Mouse (Mus musculus) layer of hippocampus, postnatal 10 days (tissue): ENCODE measurements around the gene Eif4a1. TPM values are rescaled to one million over a fixed set of nuclear protein-coding genes. Genes with fewer than 3 reads are reported as not detected.
A peak's percentile ranks its signal among the peaks of the same experiment; 100 is the strongest.
"Not testable (repeated sequence)": the region's sequence is repeated elsewhere in the genome, so short reads cannot be mapped to it uniquely, and the experiment has no call there.

ENCODE experiments used
- DNase-seq, 2 experiments: peaks; one replicate each; pipeline ENCODE4 v3.0.0; 2021; ENCODE audit warnings: low spot score in 2 of 2
- total RNA-seq, 2 experiments: library from RNA; stranded (reverse); gene quantifications; 2 replicates each; pipeline ENCODE4 v1.2.3; 2021

The Eif4a1 gene
- total RNA-seq, 2 experiments from 2014 or later: 492 to 501 TPM

DNA sequence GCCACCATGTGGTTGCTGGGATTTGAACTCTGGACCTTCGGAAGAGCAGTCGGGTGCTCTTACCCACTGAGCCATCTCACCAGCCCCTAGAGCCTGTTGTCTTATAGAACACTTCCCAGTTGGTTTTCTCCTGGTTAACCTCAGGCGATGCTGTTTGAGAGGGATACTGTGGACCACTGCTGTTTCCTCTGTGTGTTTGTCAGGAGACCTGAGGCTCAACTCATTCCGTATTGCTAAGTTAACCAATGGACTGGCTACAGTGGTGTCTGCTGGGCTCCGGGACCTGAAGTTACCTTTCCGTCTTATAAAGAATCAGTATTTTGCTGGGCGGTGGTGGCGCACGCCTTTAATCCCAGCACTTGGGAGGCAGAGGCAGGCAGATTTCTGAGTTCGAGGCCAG is 30.7 kb upstream of the Eif4a1 start:
- not testable (repeated sequence) for DNase-seq

DNA sequence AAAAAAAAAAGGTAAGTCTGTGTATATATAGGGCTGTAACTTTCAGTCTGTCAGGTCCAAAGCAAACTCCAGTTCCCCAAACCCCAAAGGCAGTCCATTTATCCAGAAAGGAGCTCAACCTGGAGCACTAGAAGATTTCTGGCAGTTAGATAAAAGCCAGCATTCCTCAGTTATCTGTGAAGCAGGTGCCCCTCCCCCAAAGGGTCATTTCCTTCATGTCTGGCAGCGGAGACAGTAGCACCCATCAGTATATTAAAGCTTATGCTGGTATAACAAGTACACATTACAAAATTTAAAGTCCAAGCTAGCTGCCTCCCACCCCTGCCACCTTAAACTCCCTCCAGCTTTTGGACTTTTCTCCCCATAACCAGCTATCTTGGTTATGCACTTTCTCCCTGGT is 27.4 kb upstream of the Eif4a1 start:
- DNase-seq: no peak

GRCm38 (mm10) chr11:69698574-69698973 is 26.4 kb upstream of the Eif4a1 start:
- DNase-seq: no peak

- DNase-seq: no peak
These were observed 25.2 kb upstream of the Eif4a1 start for GRCm38 (mm10) chr11:69697396-69697795.

DNA sequence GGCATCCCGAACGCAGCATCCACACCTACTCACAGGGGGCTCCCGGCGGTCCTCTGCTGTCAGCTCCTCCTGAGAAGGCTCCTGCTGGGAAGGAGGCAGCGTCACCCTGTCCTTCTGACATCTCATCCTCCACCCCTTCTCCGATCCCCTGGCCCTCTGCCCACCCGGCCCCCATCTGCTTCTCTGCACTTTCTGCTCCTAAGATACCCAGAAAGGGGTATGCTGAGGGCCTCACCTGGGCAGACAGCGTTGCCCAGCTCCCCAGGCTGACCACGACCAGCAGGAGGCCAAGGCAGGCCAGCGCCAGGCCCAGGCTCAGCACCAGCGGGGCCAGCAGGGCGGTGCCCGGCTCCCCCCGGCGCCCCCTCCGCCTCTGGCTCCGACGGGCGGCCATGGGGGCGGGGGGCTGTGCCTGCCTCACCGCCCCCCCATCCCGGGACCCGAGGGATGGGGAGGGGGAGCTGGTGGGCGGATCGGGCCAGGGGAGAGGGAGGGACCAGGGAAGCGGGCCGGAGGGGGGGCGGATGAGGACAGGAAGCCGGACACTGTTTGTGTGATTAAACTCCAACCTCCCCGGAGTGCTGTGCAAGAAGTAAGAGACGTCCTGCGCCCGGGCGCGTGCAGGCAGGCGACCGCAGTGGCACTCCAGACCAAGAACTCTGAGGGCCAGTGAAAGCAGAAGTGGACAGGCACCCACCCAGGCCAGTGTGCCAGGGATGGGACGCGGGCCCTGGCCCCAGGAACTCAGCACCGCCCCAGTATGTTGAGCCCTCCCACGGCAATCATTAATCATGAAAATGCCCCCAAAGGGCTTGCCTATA is 23.3 kb upstream of the Eif4a1 start, which contains the start of the genes Tnfsf12 and Tnfsfm13:
Gene Tnfsf12 (minus strand): TSS at position 489 of the 821 bp plus-strand sequence.
Gene Tnfsfm13 (minus strand): TSS at position 738 of the 821 bp plus-strand sequence.
- peak; percentile 49 to 61 for DNase-seq

DNA sequence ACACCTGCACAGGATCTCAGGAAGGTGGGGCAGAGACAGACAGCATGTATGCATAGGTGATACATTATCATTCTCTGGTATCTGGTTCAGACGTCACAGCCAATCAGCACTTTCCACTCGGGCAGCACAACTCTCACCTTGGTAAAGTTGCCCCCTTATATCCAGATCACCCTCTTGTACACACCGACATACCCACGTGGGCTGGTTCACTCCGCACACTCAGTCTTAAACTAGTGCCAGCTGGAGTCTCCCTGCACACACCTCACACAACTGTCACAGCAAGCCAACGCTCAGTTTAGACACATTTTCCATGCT is 22.8 kb upstream of the Eif4a1 start:
- DNase-seq: no peak

GRCm38 (mm10) chr11:69693421-69693965 is 21.3 kb upstream of the Eif4a1 start:
- DNase-seq: no peak

GRCm38 (mm10) chr11:69692863-69693262 is 20.6 kb upstream of the Eif4a1 start:
- DNase-seq: no peak

GRCm38 (mm10) chr11:69692196-69692811 is 20.1 kb upstream of the Eif4a1 start:
- DNase-seq: no peak

- no peak for DNase-seq
These were observed 17.7 kb upstream of the Eif4a1 start for GRCm38 (mm10) chr11:69689891-69690290.

DNA sequence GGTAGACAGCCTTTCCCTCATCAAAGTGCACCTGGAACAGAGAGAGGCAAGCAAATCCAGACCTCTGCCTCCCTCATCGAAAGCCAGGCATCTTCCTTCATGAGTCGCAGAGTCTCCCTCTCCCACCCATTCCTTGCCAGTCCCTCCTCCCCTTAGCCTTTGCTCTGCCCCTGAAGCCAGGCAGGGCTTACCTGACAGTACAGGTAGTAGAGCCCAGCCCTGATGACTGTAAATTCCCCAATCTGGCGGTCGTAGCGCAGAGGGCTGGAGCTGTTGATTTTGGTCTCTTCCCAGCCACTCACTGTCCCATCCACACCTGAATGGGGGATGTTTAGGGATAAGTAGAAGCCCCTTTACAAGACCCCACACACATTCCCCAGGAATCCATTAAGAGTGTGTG is 14.8 kb upstream of the Eif4a1 start:
- DNase-seq: no peak

- DNase-seq: peak in 1 of 2 experiments; percentile 71
These were observed 14.2 kb upstream of the Eif4a1 start for GRCm38 (mm10) chr11:69686377-69686776.

- DNase-seq: peak in 1 of 2 experiments; percentile 59
These were observed 13.4 kb upstream of the Eif4a1 start, which contains the start of gene Tnfsf13 for GRCm38 (mm10) chr11:69685526-69686148. Tnfsf13 (minus strand) TSS chr11:69685784.

- DNase-seq: no peak
These were observed 12.7 kb upstream of the Eif4a1 start for GRCm38 (mm10) chr11:69684936-69685335.

- DNase-seq: no peak
These were observed 12.0 kb upstream of the Eif4a1 start for GRCm38 (mm10) chr11:69684128-69684745.

GRCm38 (mm10) chr11:69683576-69683975 is 11.4 kb upstream of the Eif4a1 start:
- DNase-seq: no peak

GRCm38 (mm10) chr11:69682840-69683533 is 10.8 kb upstream of the Eif4a1 start:
- peak; percentile 96 to 97 for DNase-seq

DNA sequence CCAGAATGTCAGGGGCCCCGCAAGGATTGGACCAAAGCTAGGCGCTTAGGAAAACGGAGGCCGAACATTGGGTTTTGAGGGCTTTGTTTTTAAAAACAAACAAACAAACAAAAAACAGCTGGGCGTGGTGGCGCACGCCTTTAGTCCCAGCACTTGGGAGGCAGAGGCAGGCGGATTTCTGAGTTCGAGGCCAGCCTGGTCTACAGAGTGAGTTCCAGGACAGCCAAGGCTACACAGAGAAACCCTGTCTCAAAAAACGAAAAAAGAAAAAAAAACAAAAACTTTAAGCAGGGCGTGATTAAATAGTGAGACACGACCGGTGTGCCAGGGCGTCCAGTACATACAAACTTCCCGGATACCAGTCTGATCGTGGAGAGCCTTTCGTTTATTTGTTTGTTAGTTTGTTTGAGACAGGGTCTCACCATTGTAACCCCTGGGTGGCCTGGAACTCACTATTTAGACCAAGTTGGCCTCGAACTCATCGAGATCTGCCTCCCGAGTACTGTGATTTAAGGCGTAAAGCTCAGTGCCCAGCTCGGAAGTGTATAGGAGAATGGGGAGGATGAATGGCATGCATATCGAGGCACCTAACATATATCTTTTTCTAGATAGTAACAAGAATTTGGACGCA is 10.1 kb upstream of the Eif4a1 start:
- DNase-seq: no peak

DNA sequence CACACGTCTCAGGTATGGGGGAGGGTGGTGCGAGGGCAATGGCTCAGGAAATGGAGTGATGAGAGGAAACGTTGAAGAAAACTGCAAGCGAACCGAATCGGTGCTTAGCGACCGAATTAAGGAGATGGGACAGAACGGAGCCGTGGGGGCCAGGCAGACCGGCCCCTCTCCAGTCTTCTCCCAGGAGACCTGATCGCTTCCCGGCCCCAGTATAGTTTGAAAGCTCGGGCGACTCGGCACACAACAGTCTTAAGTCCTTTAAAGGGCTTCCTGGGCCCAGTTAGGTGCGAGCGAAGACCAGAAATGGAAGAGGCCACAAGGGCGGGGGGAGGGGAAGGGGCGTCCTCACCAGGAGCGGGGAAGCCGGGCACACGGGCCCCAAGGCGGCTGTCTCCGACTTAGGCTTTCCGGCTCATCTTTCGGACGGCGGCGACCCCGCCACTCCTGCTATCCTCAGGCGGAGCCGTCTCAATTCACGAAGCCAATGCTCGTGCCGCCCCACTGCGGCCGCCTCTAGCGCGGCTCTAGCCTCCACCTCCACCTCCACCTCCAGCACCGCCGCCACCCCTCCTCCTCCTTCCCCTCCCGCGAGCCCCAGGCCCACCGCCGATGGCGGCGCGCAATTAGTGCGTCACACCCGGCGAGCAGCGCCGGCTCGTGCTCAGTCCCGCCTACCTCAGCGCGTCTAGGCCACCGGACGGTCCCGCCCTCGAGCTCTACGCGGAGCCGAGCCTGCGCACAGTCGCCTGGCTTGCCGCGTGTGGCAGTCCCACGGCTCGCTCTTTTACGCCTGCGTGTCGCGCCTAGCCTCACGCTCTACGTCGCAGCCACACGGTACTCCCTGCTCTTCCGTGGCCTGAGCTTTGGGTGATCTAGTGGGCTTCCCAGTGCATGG is 9.3 kb upstream of the Eif4a1 start, which contains the start of gene Senp3:
Gene Senp3 (minus strand): TSS at position 771 of the 895 bp plus-strand sequence.
- DNase-seq: peak; percentile 96 to 97
